Mouse (Mus musculus) kidney, adult 2 months (tissue): ENCODE data around the gene Bbs10. TPM values are rescaled to one million over a fixed set of nuclear protein-coding genes. Genes with fewer than 3 reads are reported as not detected.
A peak's percentile ranks its signal among the peaks of the same experiment; 100 is the strongest.

Experiments
- DNase-seq: peaks from one replicate; pipeline ENCODE4 v3.0.0; 2021
- H3K27ac ChIP-seq: fragments of 200-500 bp; 2 replicates; pipeline ENCODE4 v1.5.1; 2012; ENCODE audit warnings: low read depth, low read length, control low read depth, inconsistent platforms; ENCODE audit not compliant: insufficient read depth
- H3K27me3 ChIP-seq: fragments of 200-500 bp; replicated peaks from 2 replicates; pipeline ENCODE4 v1.6.1; 2012; ENCODE audit warnings: mild to moderate bottlenecking, moderate library complexity, low read length, inconsistent platforms; ENCODE audit not compliant: control insufficient read depth, insufficient read depth
- H3K36me3 ChIP-seq: fragments of 200-500 bp; 2 replicates; pipeline ENCODE4 v1.6.1; 2012; ENCODE audit warnings: mild to moderate bottlenecking, moderate library complexity, low read length, inconsistent platforms; ENCODE audit not compliant: control insufficient read depth, insufficient read depth
- H3K4me1 ChIP-seq: fragments of 200-500 bp; 2 replicates; pipeline ENCODE4 v1.6.1; 2011; ENCODE audit warnings: low read length; ENCODE audit not compliant: control insufficient read depth, insufficient read depth
- H3K4me3 ChIP-seq: fragments of 200-500 bp; 2 replicates; pipeline ENCODE4 v1.5.1; 2011; ENCODE audit warnings: mild to moderate bottlenecking, low read depth, low read length, control low read depth; ENCODE audit not compliant: insufficient read depth
- CTCF ChIP-seq: fragments of 200-500 bp; conservative IDR thresholded peaks from 2 replicates; pipeline ENCODE4 v1.5.1; 2011; ENCODE audit warnings: low read depth, mild to moderate bottlenecking, control low read depth, low read length, moderate library complexity, mixed read lengths; ENCODE audit not compliant: insufficient read depth, insufficient read length
- POLR2A ChIP-seq: fragments of 200-500 bp; IDR thresholded peaks from one replicate; pipeline ENCODE4 v1.6.1; 2011; ENCODE audit warnings: low read depth, low read length, control low read depth
- WGBS: fragments of 180-500 bp; shearing (Covaris S2); methylation state at CpG from one replicate; pipeline ENCODE4 v1.1.7; 2018; 5-methylcytosine and 5-hydroxymethylcytosine counted together
- polyA plus RNA-seq: library from polyadenylated mRNA; depleted of rRNA; stranded (reverse); fragments of >200 nt; gene quantifications from 2 replicates; pipeline ENCODE4 v1.2.3, GENCODE M21; 2012

Bbs10 gene
- polyA plus RNA-seq, 1 experiment, result 1.7 TPM

GRCm38 (mm10) chr10:111320579-111320978 lies 22.1 kb downstream of the Bbs10 start:
- Histone ChIP-seq H3K36me3 (no peaks in the 10 kb centered on the region), H3K27ac (no peak overlapping the region), H3K27me3 (no peaks in the 10 kb centered on the region), H3K4me3 (no peak overlapping the region), H3K4me1 (no peaks in the 10 kb centered on the region)
- DNase-seq, result no peak
- no peak for TF ChIP-seq POLR2A
- no peak for TF ChIP-seq CTCF

GRCm38 (mm10) chr10:111327957-111328356 lies 29.5 kb downstream of the Bbs10 start:
- DNase-seq, result no peak
- WGBS, result 48% methylated on average over 4 of the region's 4 CpGs
- Histone ChIP-seq H3K4me3 (no peak overlapping the region), H3K27ac (no peak overlapping the region), H3K36me3 (no peaks in the 10 kb centered on the region), H3K27me3 (no peaks in the 10 kb centered on the region), H3K4me1 (no peaks in the 10 kb centered on the region)
- TF ChIP-seq POLR2A, result no peak
- no peak for TF ChIP-seq CTCF

- H3K4me1 ChIP-seq, result no peaks in the 10 kb centered on the region
- no peak overlapping the region for H3K27ac ChIP-seq
- 49% methylated on average over 5 of the region's 5 CpGs for WGBS
- no peaks in the 10 kb centered on the region for H3K27me3 ChIP-seq
- peak; percentile 85 for DNase-seq
- H3K36me3 ChIP-seq, result no peaks in the 10 kb centered on the region
- no peak overlapping the region for H3K4me3 ChIP-seq
- TF ChIP-seq POLR2A (no peak), CTCF (no peak)
Observed at GRCm38 (mm10) chr10:111329326-111329725, 30.8 kb downstream of the Bbs10 start.

GRCm38 (mm10) chr10:111334902-111335301 lies 36.4 kb downstream of the Bbs10 start:
- H3K27me3 ChIP-seq, result no peaks in the 10 kb centered on the region
- H3K27ac ChIP-seq, result no peak overlapping the region
- DNase-seq, result no peak
- no peaks in the 10 kb centered on the region for H3K36me3 ChIP-seq
- no peaks in the 10 kb centered on the region for H3K4me1 ChIP-seq
- 97% methylated on average over 2 of the region's 2 CpGs for WGBS
- no peak overlapping the region for H3K4me3 ChIP-seq
- TF ChIP-seq POLR2A (no peak), CTCF (no peak)

GRCm38 (mm10) chr10:111335517-111336352 lies 37.3 kb downstream of the Bbs10 start:
- TF ChIP-seq POLR2A (no peak), CTCF (no peak)
- peak; percentile 30 for DNase-seq
- Histone ChIP-seq H3K4me1 (no peaks in the 10 kb centered on the region), H3K27ac (no peak overlapping the region), H3K36me3 (no peaks in the 10 kb centered on the region), H3K27me3 (no peaks in the 10 kb centered on the region), H3K4me3 (no peak overlapping the region)
- WGBS, result 18% methylated on average over 29 of the region's 29 CpGs

- H3K27ac ChIP-seq, result no peak overlapping the region
- H3K4me1 ChIP-seq, result no peaks in the 10 kb centered on the region
- WGBS, result 28% methylated on average over 10 of the region's 10 CpGs
- no peak for TF ChIP-seq POLR2A
- no peak for TF ChIP-seq CTCF
- H3K4me3 ChIP-seq, result no peak overlapping the region
- H3K27me3 ChIP-seq, result no peaks in the 10 kb centered on the region
- no peaks in the 10 kb centered on the region for H3K36me3 ChIP-seq
- DNase-seq, result no peak
Observed at GRCm38 (mm10) chr10:111336353-111336713, 37.9 kb downstream of the Bbs10 start.

- peak; percentile 25 for DNase-seq
- Histone ChIP-seq H3K27ac (no peak overlapping the region), H3K4me3 (no peak overlapping the region), H3K4me1 (no peaks in the 10 kb centered on the region), H3K36me3 (no peaks in the 10 kb centered on the region), H3K27me3 (no peaks in the 10 kb centered on the region)
- 50% methylated on average over 11 of the region's 11 CpGs for WGBS
- TF ChIP-seq CTCF (no peak), POLR2A (no peak)
Observed at GRCm38 (mm10) chr10:111339296-111339695, 40.8 kb downstream of the Bbs10 start.
